Mouse (Mus musculus) liver, embryonic 15.5 days (tissue): Measurements from ENCODE around the gene Ankrd63. TPM values are rescaled to one million over a fixed set of nuclear protein-coding genes. Genes with fewer than 3 reads are reported as not detected.
A peak's percentile ranks its signal among the peaks of the same experiment; 100 is the strongest.

Source experiments
- ATAC-seq: fragments of 200-750 bp; cut with Nextera tagmentation; 2 replicates; pipeline ENCODE4 v1.8.0; 2017; ENCODE audit warnings: moderate number of reproducible peaks, mild to moderate bottlenecking, moderate library complexity; ENCODE audit not compliant: insufficient read depth
- H3K27ac ChIP-seq: fragments of 300-500 bp; sonication (generic); replicated peaks from 2 replicates; pipeline ENCODE4 v1.5.1; 2015; ENCODE audit warnings: mild to moderate bottlenecking, inconsistent platforms
- H3K27me3 ChIP-seq: fragments of 300-500 bp; sonication (generic); 2 replicates; pipeline ENCODE4 v1.6.1; 2015; ENCODE audit warnings: mild to moderate bottlenecking, inconsistent platforms
- H3K36me3 ChIP-seq: fragments of 300-500 bp; sonication (generic); replicated peaks from 2 replicates; pipeline ENCODE4 v1.6.1; 2015; ENCODE audit warnings: moderate library complexity, mild to moderate bottlenecking, inconsistent platforms
- H3K4me1 ChIP-seq: fragments of 300-500 bp; sonication (generic); replicated peaks from 2 replicates; pipeline ENCODE4 v1.6.1; 2015; ENCODE audit warnings: inconsistent platforms
- H3K4me2 ChIP-seq: fragments of 300-500 bp; sonication (generic); 2 replicates; pipeline ENCODE4 v1.6.1; 2015; ENCODE audit warnings: moderate library complexity, mild to moderate bottlenecking, inconsistent platforms
- H3K4me3 ChIP-seq: fragments of 300-500 bp; sonication (generic); replicated peaks from 2 replicates; pipeline ENCODE4 v1.5.1; 2015; ENCODE audit warnings: mild to moderate bottlenecking, inconsistent platforms
- H3K9ac ChIP-seq: fragments of 300-500 bp; sonication (generic); 2 replicates; pipeline ENCODE4 v1.6.1; 2015; ENCODE audit warnings: moderate library complexity, mild to moderate bottlenecking, inconsistent platforms
- H3K9me3 ChIP-seq: fragments of 300-500 bp; sonication (generic); replicated peaks from 2 replicates; pipeline ENCODE4 v1.6.1; 2016; ENCODE audit warnings: inconsistent platforms
- WGBS: fragments of 180-500 bp; shearing (Covaris S2); methylation state at CpG from one replicate; pipeline ENCODE4 v1.1.7; 2015; ENCODE audit warnings: mixed read lengths; ENCODE audit not compliant: insufficient replicate concordance; 5-methylcytosine and 5-hydroxymethylcytosine counted together
- polyA plus RNA-seq: library from polyadenylated mRNA; unstranded; fragments of >200 nt; fragmentation: Nextera tagmentation; extraction: Ambion mirVana; gene quantifications from 2 replicates; pipeline ENCODE4 v1.2.1, GENCODE M21; 2015

The Ankrd63 gene
- polyA plus RNA-seq, 1 experiment from 2014 or later, result 0.07 TPM

- ATAC-seq, result no peak
- Histone ChIP-seq H3K4me3 (peak overlapping the region; percentile 50), H3K27me3 (peaks cover 95% of the 10 kb centered on the region), H3K4me2 (peak overlapping the region; percentile 65), H3K9me3 (no peaks in the 10 kb centered on the region), H3K36me3 (no peaks in the 10 kb centered on the region), H3K4me1 (peaks cover 39% of the 10 kb centered on the region), H3K9ac (no peak overlapping the region), H3K27ac (no peak overlapping the region)
- WGBS, result 9% methylated on average over 51 of the region's 51 CpGs
These were observed 1.5 kb downstream of the Ankrd63 start for GRCm38 (mm10) chr2:118701971-118702882.

DNA sequence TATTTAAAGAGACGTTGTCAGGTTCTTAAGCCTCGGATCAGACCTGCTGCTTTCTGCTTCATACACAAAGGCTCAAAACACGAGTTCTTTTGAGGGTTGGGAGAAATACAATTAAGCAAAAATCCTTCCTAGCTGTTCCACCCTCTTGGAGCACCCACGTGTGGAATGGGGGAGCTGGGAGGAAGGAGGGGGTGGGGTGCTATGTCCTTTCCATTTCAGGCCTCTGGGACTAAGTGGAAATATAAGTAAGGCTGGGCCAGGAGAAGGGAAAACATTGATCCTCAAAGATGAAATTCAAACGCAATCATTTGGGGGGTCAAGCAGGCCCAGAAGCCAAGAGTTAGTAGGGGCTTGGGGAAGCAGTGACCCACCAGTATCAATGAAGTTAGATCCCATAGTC lies 2.6 kb downstream of the Ankrd63 start:
- Histone ChIP-seq H3K36me3 (no peaks in the 10 kb centered on the region), H3K4me1 (peaks cover 47% of the 10 kb centered on the region), H3K27ac (no peak overlapping the region), H3K9me3 (no peaks in the 10 kb centered on the region), H3K4me2 (no peak overlapping the region), H3K4me3 (no peak overlapping the region), H3K27me3 (peaks cover 94% of the 10 kb centered on the region), H3K9ac (no peak overlapping the region)
- 12% methylated on average over 5 of the region's 5 CpGs for WGBS
- no peak for ATAC-seq

- WGBS, result 2% methylated on average over 32 of the region's 32 CpGs
- peaks cover 90% of the 10 kb centered on the region for H3K27me3 ChIP-seq
- H3K9ac ChIP-seq, result no peak overlapping the region
- no peak overlapping the region for H3K27ac ChIP-seq
- peaks cover 51% of the 10 kb centered on the region for H3K4me1 ChIP-seq
- peak overlapping the region; percentile 21; the same call in 1 of the 2 replicates for H3K4me3 ChIP-seq
- H3K4me2 ChIP-seq, result peak overlapping the region; percentile 50
- ATAC-seq, result 0 out of 2 replicates have a peak, but pooled peaks have one; percentile 25
- H3K9me3 ChIP-seq, result no peaks in the 10 kb centered on the region
- no peaks in the 10 kb centered on the region for H3K36me3 ChIP-seq
These were observed 3.3 kb downstream of the Ankrd63 start for GRCm38 (mm10) chr2:118700179-118701062.

GRCm38 (mm10) chr2:118697955-118698354 lies 5.8 kb downstream of the Ankrd63 start:
- no peak for ATAC-seq
- H3K9me3 ChIP-seq, result no peaks in the 10 kb centered on the region
- peaks cover 83% of the 10 kb centered on the region for H3K27me3 ChIP-seq
- no peaks in the 10 kb centered on the region for H3K36me3 ChIP-seq
- WGBS, result 54% methylated on average over 7 of the region's 7 CpGs
- peaks cover 35% of the 10 kb centered on the region for H3K4me1 ChIP-seq
- no peak overlapping the region for H3K4me3 ChIP-seq
- no peak overlapping the region for H3K4me2 ChIP-seq
- H3K9ac ChIP-seq, result no peak overlapping the region
- H3K27ac ChIP-seq, result no peak overlapping the region

DNA sequence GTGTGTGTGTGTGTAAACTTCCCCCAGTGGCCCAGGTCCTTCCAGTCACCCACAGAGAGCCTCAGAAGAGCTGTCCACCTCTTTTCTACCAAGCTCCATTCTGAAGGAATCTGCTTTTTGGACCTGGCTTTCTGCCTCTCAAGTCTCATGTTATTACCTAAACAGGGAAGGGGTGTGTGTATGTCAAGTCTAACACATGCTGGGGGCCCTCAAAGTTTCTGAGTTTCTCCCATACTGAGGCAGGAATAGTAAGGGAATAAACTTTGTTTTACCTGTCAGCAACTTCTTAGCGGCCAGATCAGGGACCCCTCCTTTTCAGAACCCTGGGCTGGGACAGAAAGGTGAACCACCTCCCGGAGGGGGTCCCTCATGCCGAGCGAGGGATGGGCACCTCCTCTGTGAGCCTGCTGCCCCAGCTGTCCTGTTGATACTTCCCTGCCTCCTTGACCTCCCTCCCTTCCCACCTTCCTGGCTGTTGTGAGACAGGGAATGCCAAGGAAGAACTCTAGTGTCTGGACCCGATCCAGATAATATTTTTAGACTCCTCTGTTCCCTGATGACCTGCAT lies 6.4 kb downstream of the Ankrd63 start:
- Histone ChIP-seq H3K9me3 (no peaks in the 10 kb centered on the region), H3K36me3 (no peaks in the 10 kb centered on the region), H3K4me1 (peaks cover 30% of the 10 kb centered on the region), H3K4me3 (no peak overlapping the region), H3K4me2 (no peak overlapping the region), H3K27me3 (peaks cover 77% of the 10 kb centered on the region), H3K9ac (no peak overlapping the region), H3K27ac (no peak overlapping the region)
- ATAC-seq, result no peak
- WGBS, result 57% methylated on average over 5 of the region's 5 CpGs

- 0 out of 2 replicates have a peak, but pooled peaks have one; percentile 13 for ATAC-seq
- Histone ChIP-seq H3K36me3 (no peaks in the 10 kb centered on the region), H3K4me3 (no peak overlapping the region), H3K27ac (no peak overlapping the region), H3K4me2 (peak overlapping the region; percentile 27), H3K4me1 (peaks cover 24% of the 10 kb centered on the region), H3K9ac (no peak overlapping the region), H3K9me3 (no peaks in the 10 kb centered on the region), H3K27me3 (peaks cover 70% of the 10 kb centered on the region)
- 42% methylated on average over 21 of the region's 21 CpGs for WGBS
These were observed 7.1 kb downstream of the Ankrd63 start for GRCm38 (mm10) chr2:118696451-118697308.

DNA sequence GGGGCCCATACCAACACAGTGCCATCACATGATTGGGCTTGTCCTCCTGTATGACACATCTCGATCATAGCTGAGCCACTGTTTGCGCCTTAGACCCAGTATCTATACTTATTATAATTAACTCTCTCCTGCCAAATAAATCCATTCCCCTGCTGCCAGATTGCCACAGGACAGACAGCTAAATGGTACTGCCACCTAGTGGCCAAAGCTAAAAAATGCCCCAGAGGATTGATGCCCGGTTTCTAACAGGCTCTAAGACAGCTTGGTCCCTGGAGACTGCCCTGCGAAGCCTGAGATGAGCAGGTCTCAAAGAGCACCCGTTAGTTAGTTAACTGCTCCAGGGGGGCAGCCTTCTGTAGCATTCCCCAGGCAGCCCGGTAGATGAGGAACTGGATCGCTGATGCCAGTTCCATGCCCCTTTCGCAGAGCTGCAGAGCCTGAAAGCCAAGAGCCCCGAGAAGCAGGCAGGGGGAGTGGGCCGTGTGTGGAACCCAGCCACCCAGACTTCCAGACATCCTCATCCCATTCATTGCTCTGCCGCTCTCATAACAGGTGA lies 8.0 kb downstream of the Ankrd63 start:
- 34% methylated on average over 11 of the region's 11 CpGs for WGBS
- Histone ChIP-seq H3K27ac (no peak overlapping the region), H3K9me3 (no peaks in the 10 kb centered on the region), H3K4me1 (peaks cover 21% of the 10 kb centered on the region), H3K27me3 (peaks cover 61% of the 10 kb centered on the region), H3K4me3 (no peak overlapping the region), H3K9ac (no peak overlapping the region), H3K4me2 (peak overlapping the region; percentile 27; the same call in 1 of the 2 replicates), H3K36me3 (no peaks in the 10 kb centered on the region)
- no peak for ATAC-seq

- Histone ChIP-seq H3K4me1 (peaks cover 12% of the 10 kb centered on the region), H3K36me3 (no peaks in the 10 kb centered on the region), H3K27ac (no peak overlapping the region), H3K4me3 (no peak overlapping the region), H3K9ac (no peak overlapping the region), H3K27me3 (peaks cover 53% of the 10 kb centered on the region), H3K9me3 (no peaks in the 10 kb centered on the region), H3K4me2 (no peak overlapping the region)
- 74% methylated on average over 19 of the region's 19 CpGs for WGBS
- ATAC-seq, result no peak
These were observed 10.3 kb downstream of the Ankrd63 start for GRCm38 (mm10) chr2:118693370-118693966.

GRCm38 (mm10) chr2:118689875-118690274 lies 13.9 kb downstream of the Ankrd63 start:
- Histone ChIP-seq H3K9me3 (no peaks in the 10 kb centered on the region), H3K27ac (no peak overlapping the region), H3K4me2 (no peak overlapping the region), H3K4me3 (no peak overlapping the region), H3K36me3 (no peaks in the 10 kb centered on the region), H3K4me1 (no peaks in the 10 kb centered on the region), H3K27me3 (peaks cover 31% of the 10 kb centered on the region), H3K9ac (no peak overlapping the region)
- 62% methylated on average over 10 of the region's 10 CpGs for WGBS
- ATAC-seq, result no peak

DNA sequence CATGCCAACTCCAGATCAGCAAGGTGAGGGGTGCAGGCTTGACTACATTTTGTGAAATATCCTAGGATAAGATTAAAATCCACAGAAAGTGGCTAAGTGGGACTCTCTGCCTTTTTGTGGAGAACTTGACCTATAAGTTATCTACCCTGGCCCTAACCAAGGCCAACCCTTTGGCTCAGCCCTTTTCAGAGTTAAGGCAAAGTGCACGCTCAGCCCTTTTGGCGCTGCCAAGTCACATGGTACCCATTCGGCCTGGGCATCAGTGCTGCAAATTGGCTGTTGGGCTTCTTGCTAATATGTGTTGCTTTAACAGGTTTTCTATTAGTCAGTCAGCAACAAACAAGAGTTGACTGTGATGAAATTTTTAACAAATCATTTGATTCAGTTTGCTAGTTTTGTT lies 16.0 kb downstream of the Ankrd63 start:
- no peak overlapping the region for H3K4me2 ChIP-seq
- H3K27ac ChIP-seq, result no peak overlapping the region
- no peaks in the 10 kb centered on the region for H3K9me3 ChIP-seq
- H3K27me3 ChIP-seq, result peaks cover 21% of the 10 kb centered on the region; the same call in 1 of the 2 replicates
- no peaks in the 10 kb centered on the region; the same call in 1 of the 2 replicates for H3K4me1 ChIP-seq
- no peaks in the 10 kb centered on the region for H3K36me3 ChIP-seq
- no peak for ATAC-seq
- WGBS, result 79% methylated on average over 3 of the region's 3 CpGs
- H3K9ac ChIP-seq, result no peak overlapping the region
- H3K4me3 ChIP-seq, result no peak overlapping the region
